Mouse (Mus musculus) megakaryocyte, embryonic 14.5 days (primary cell): Measurements from ENCODE around the gene Ppm1h. TPM values are rescaled to one million over a fixed set of nuclear protein-coding genes. Genes with fewer than 3 reads are reported as not detected.
"Not testable (repeated sequence)": the region's sequence is repeated elsewhere in the genome, so short reads cannot be mapped to it uniquely, and the experiment has no call there.

Source experiments
- H3K27me3 ChIP-seq: replicated peaks from 2 replicates; pipeline ENCODE3; 2012; ENCODE audit warnings: inconsistent platforms
- H3K36me3 ChIP-seq: replicated peaks from 2 replicates; pipeline ENCODE3; 2012; ENCODE audit warnings: low read length, inconsistent platforms, mixed read lengths
- H3K4me1 ChIP-seq: 2 replicates; pipeline ENCODE4 v1.6.1; 2012; ENCODE audit warnings: inconsistent platforms
- H3K4me3 ChIP-seq: replicated peaks from 2 replicates; pipeline ENCODE3; 2012; ENCODE audit warnings: moderate library complexity, mild to moderate bottlenecking, inconsistent platforms
- H3K9me3 ChIP-seq: 2 replicates; pipeline ENCODE4 v1.6.1; 2012; ENCODE audit warnings: inconsistent platforms
- FLI1 ChIP-seq: IDR thresholded peaks from 2 replicates; pipeline ENCODE4 v1.6.1; 2012; ENCODE audit warnings: low read length, inconsistent platforms, mixed read lengths
- GATA1 ChIP-seq: IDR thresholded peaks from 3 replicates; pipeline ENCODE4 v1.6.1; 2012; ENCODE audit warnings: mixed read lengths, low read length, inconsistent platforms, borderline replicate concordance
- polyA plus RNA-seq: library from polyadenylated mRNA; stranded (reverse); fragments of >175 nt; gene quantifications from 2 replicates; pipeline ENCODE4 v1.2.3, GENCODE M21; 2012; ENCODE audit warnings: low replicate concordance; ENCODE audit not compliant: insufficient read depth

The Ppm1h gene
- polyA plus RNA-seq, 1 experiment = 5.5 TPM

GRCm38 (mm10) chr10:122957918-122958317, 279.4 kb downstream of the Ppm1h start:
- Histone ChIP-seq H3K4me1 (peaks cover 16% of the 10 kb centered on the region), H3K36me3 (no peaks in the 10 kb centered on the region), H3K9me3 (peaks cover 7% of the 10 kb centered on the region), H3K27me3 (peaks cover 14% of the 10 kb centered on the region), H3K4me3 (no peak overlapping the region)
- no peak for TF ChIP-seq GATA1
- TF ChIP-seq FLI1 = no peak

- Histone ChIP-seq H3K27me3 (peaks cover 21% of the 10 kb centered on the region), H3K36me3 (no peaks in the 10 kb centered on the region), H3K4me3 (no peak overlapping the region), H3K9me3 (peaks cover 7% of the 10 kb centered on the region), H3K4me1 (peaks cover 22% of the 10 kb centered on the region)
- TF ChIP-seq GATA1 (no peak), FLI1 (no peak)
These were observed 280.1 kb downstream of the Ppm1h start for GRCm38 (mm10) chr10:122958699-122959098.

- no peak overlapping the region for H3K4me3 ChIP-seq
- H3K4me1 ChIP-seq = peaks cover 27% of the 10 kb centered on the region
- H3K36me3 ChIP-seq = no peaks in the 10 kb centered on the region
- peaks cover 35% of the 10 kb centered on the region for H3K27me3 ChIP-seq
- peaks cover 12% of the 10 kb centered on the region for H3K9me3 ChIP-seq
- no peak for TF ChIP-seq GATA1
- TF ChIP-seq FLI1 = no peak
These were observed 281.7 kb downstream of the Ppm1h start for GRCm38 (mm10) chr10:122960216-122960615.

GRCm38 (mm10) chr10:122960738-122961137, 282.2 kb downstream of the Ppm1h start:
- no peaks in the 10 kb centered on the region for H3K36me3 ChIP-seq
- no peak overlapping the region for H3K4me3 ChIP-seq
- H3K9me3 ChIP-seq = peaks cover 15% of the 10 kb centered on the region
- no peak for TF ChIP-seq FLI1
- no peak for TF ChIP-seq GATA1
- H3K4me1 ChIP-seq = peaks cover 27% of the 10 kb centered on the region
- peaks cover 35% of the 10 kb centered on the region for H3K27me3 ChIP-seq

- Histone ChIP-seq H3K36me3 (no peaks in the 10 kb centered on the region), H3K4me3 (no peak overlapping the region), H3K4me1 (peaks cover 27% of the 10 kb centered on the region), H3K9me3 (peaks cover 20% of the 10 kb centered on the region), H3K27me3 (peaks cover 41% of the 10 kb centered on the region)
- no peak for TF ChIP-seq GATA1
- TF ChIP-seq FLI1 = no peak
These were observed 282.9 kb downstream of the Ppm1h start for GRCm38 (mm10) chr10:122961494-122961893.

- Histone ChIP-seq H3K27me3 (peaks cover 43% of the 10 kb centered on the region), H3K4me3 (no peak overlapping the region), H3K4me1 (peaks cover 27% of the 10 kb centered on the region), H3K9me3 (peaks cover 26% of the 10 kb centered on the region), H3K36me3 (no peaks in the 10 kb centered on the region)
- TF ChIP-seq GATA1 (no peak), FLI1 (no peak)
These were observed 284.1 kb downstream of the Ppm1h start for GRCm38 (mm10) chr10:122962651-122963050.

- Histone ChIP-seq H3K4me1 (peaks cover 22% of the 10 kb centered on the region), H3K27me3 (peaks cover 43% of the 10 kb centered on the region), H3K36me3 (no peaks in the 10 kb centered on the region), H3K9me3 (peaks cover 29% of the 10 kb centered on the region), H3K4me3 (peak overlapping the region; percentile 81)
- TF ChIP-seq GATA1 = no peak
- no peak for TF ChIP-seq FLI1
These were observed 285.1 kb downstream of the Ppm1h start for GRCm38 (mm10) chr10:122963463-122964240.

- peaks cover 29% of the 10 kb centered on the region for H3K9me3 ChIP-seq
- H3K27me3 ChIP-seq = peaks cover 43% of the 10 kb centered on the region
- peak overlapping the region; percentile 57 for H3K4me3 ChIP-seq
- H3K4me1 ChIP-seq = peaks cover 22% of the 10 kb centered on the region
- H3K36me3 ChIP-seq = no peaks in the 10 kb centered on the region
- TF ChIP-seq FLI1 (no peak), GATA1 (no peak)
These were observed 285.7 kb downstream of the Ppm1h start for GRCm38 (mm10) chr10:122964241-122964636.

GRCm38 (mm10) chr10:122965650-122966049, 287.1 kb downstream of the Ppm1h start:
- H3K36me3 ChIP-seq, H3K4me3 ChIP-seq: not testable (repeated sequence)
- H3K27me3 ChIP-seq = peaks cover 41% of the 10 kb centered on the region
- peaks cover 22% of the 10 kb centered on the region for H3K9me3 ChIP-seq
- peaks cover 28% of the 10 kb centered on the region for H3K4me1 ChIP-seq

GRCm38 (mm10) chr10:122966421-122966820, 287.9 kb downstream of the Ppm1h start:
- no peaks in the 10 kb centered on the region for H3K36me3 ChIP-seq
- no peak for TF ChIP-seq GATA1
- no peak for TF ChIP-seq FLI1
- peaks cover 27% of the 10 kb centered on the region for H3K4me1 ChIP-seq
- H3K27me3 ChIP-seq = peaks cover 36% of the 10 kb centered on the region
- no peak overlapping the region for H3K4me3 ChIP-seq
- peaks cover 22% of the 10 kb centered on the region for H3K9me3 ChIP-seq
